Mouse (Mus musculus) cortical plate, adult 2 months (tissue): ENCODE data around the gene Zfp292.

Source experiments
- CTCF ChIP-seq: fragments of 200-500 bp; IDR thresholded peaks from 2 replicates; pipeline ENCODE4 v1.5.1; 2011; ENCODE audit warnings: mild to moderate bottlenecking, control low read depth, low read length; ENCODE audit not compliant: insufficient read depth; ENCODE audit errors: extremely low read depth
- POLR2A ChIP-seq: fragments of 200-500 bp; IDR thresholded peaks from 2 replicates; pipeline ENCODE4 v1.6.1; 2011; ENCODE audit warnings: mild to moderate bottlenecking, low read length, control low read depth; ENCODE audit not compliant: insufficient read depth; ENCODE audit errors: extremely low read depth

- TF ChIP-seq CTCF, result no peak
- no peak for TF ChIP-seq POLR2A
Measured at GRCm38 (mm10) chr4:34874234-34874633, 8.5 kb downstream of the Zfp292 start.
